Mouse (Mus musculus) heart, postnatal 4 days (tissue): ENCODE measurements around the gene Fstl4. TPM values are rescaled to one million over a fixed set of nuclear protein-coding genes. Genes with fewer than 3 reads are reported as not detected.
"Not testable (repeated sequence)": the region's sequence is repeated elsewhere in the genome, so short reads cannot be mapped to it uniquely, and the experiment has no call there.

Experiments used
- DNase-seq: peaks from one replicate; pipeline ENCODE4 v3.0.0; 2021
- total RNA-seq, 2 experiments: library from RNA; stranded (reverse); gene quantifications; 2 replicates each; pipeline ENCODE4 v1.2.3; 2021

The Fstl4 gene
- total RNA-seq, 2 experiments from 2014 or later, result 16.6 to 17.4 TPM

- DNase-seq, result no peak
Measured at GRCm38 (mm10) chr11:53140196-53140595, 375.8 kb downstream of the Fstl4 start.

GRCm38 (mm10) chr11:53140722-53141400 is 376.4 kb downstream of the Fstl4 start:
- DNase-seq, result no peak

- no peak for DNase-seq
Measured at GRCm38 (mm10) chr11:53143522-53143921, 379.1 kb downstream of the Fstl4 start.

GRCm38 (mm10) chr11:53144506-53144905 is 380.1 kb downstream of the Fstl4 start:
- DNase-seq, result no peak

GRCm38 (mm10) chr11:53146290-53146689 is 381.9 kb downstream of the Fstl4 start:
- DNase-seq, result peak; percentile 57

- no peak for DNase-seq
Measured at GRCm38 (mm10) chr11:53156463-53156862, 392.0 kb downstream of the Fstl4 start.

- DNase-seq, result no peak
Measured at GRCm38 (mm10) chr11:53157621-53158259, 393.3 kb downstream of the Fstl4 start.

- no peak for DNase-seq
Measured at GRCm38 (mm10) chr11:53162385-53162784, 398.0 kb downstream of the Fstl4 start.

- no peak for DNase-seq
Measured at GRCm38 (mm10) chr11:53166478-53166877, 402.0 kb downstream of the Fstl4 start.

- DNase-seq, result no peak
Measured at GRCm38 (mm10) chr11:53182177-53182852, 417.9 kb downstream of the Fstl4 start.

GRCm38 (mm10) chr11:53182858-53183257 is 418.4 kb downstream of the Fstl4 start:
- DNase-seq, result peak; percentile 21

GRCm38 (mm10) chr11:53184046-53184445 is 419.6 kb downstream of the Fstl4 start:
- DNase-seq, result no peak

- DNase-seq, result no peak
Measured at GRCm38 (mm10) chr11:53184698-53185097, 420.3 kb downstream of the Fstl4 start.

GRCm38 (mm10) chr11:53187427-53188140 is 423.1 kb downstream of the Fstl4 start:
- peak; percentile 20 for DNase-seq

GRCm38 (mm10) chr11:53196551-53196950 is 432.1 kb downstream of the Fstl4 start:
- DNase-seq, result not testable (repeated sequence)

- DNase-seq, result no peak
Measured at GRCm38 (mm10) chr11:53197111-53197510, 432.7 kb downstream of the Fstl4 start.

- no peak for DNase-seq
Measured at GRCm38 (mm10) chr11:53202459-53203250, 438.2 kb downstream of the Fstl4 start.

GRCm38 (mm10) chr11:53210876-53211275 is 446.4 kb downstream of the Fstl4 start:
- DNase-seq, result no peak

GRCm38 (mm10) chr11:53229011-53229410 is 464.6 kb downstream of the Fstl4 start:
- DNase-seq, result no peak

GRCm38 (mm10) chr11:53231836-53232235 is 467.4 kb downstream of the Fstl4 start:
- DNase-seq, result no peak

- DNase-seq, result no peak
Measured at GRCm38 (mm10) chr11:53233590-53233989, 469.2 kb downstream of the Fstl4 start.
